Mouse (Mus musculus): ENCODE results near the gene Ankdd1a. TPM values are rescaled to one million over a fixed set of nuclear protein-coding genes. Genes with fewer than 3 reads are reported as not detected.

The Ankdd1a gene
- total and polyA plus RNA-seq, 3 experiments = not detected

DNA sequence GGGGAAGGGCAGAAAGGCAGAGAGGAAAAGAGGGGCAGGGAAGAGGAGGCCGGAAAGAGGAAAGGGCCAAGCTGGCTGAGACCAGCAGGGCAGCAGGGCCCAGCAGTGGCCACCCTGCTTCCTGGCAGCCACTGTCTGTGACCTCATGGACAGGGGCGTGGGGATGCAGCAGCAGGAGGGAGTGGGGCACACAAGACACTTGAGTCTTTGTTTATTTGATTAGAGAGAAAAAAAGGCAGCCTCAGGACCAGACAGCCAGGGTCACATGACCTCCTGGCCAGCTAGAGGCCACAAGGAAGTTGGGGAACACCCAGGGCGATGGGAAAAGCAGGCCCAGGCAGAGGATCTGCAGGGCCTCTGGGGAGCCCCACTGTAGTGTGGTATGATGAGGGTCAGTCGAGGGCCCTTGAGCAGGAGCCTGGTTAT, 42.1 kb upstream of the Ankdd1a start:
- Histone ChIP-seq H3K4me1 (ENCODE audit: control insufficient read depth in 1 of 2, insufficient read depth in 2 of 2) (peaks cover 3 to 37% of the 10 kb centered on the region in 2 experiments), H3K27ac (ENCODE audit: insufficient read depth, low read depth) (no peak overlapping the region), H3K9me3 (replicated peaks; ENCODE audit: low read length) (no peaks in the 10 kb centered on the region), H3K4me3 (replicated peaks in 1 of 3; ENCODE audit: low read depth in 2 of 3, low read length in 2 of 3, poor library complexity in 1 of 3) (no peak overlapping the region), H3K27me3 (replicated peaks) (no peaks in the 10 kb centered on the region), H3K79me2 (replicated peaks; ENCODE audit: control insufficient read depth, extremely low read depth, insufficient read depth, poor library complexity, severe bottlenecking) (no peaks in the 10 kb centered on the region), H3K4me2 (ENCODE audit: insufficient read depth, low read depth, poor library complexity, severe bottlenecking) (no peak overlapping the region), H3K36me3 (replicated peaks in 1 of 2; ENCODE audit: control insufficient read depth in 1 of 2, insufficient read depth in 1 of 2, low read length in 1 of 2) (peaks cover 90 to 100% of the 10 kb centered on the region in 2 experiments), H3K9ac (ENCODE audit: insufficient read depth, low read depth) (no peak overlapping the region)
- TF ChIP-seq USF2 (conservative IDR thresholded peaks at IDR 0.05; ENCODE audit: low read depth, low read length) = no peak
- no peak for TF ChIP-seq TBP (conservative IDR thresholded peaks at IDR 0.05; ENCODE audit: low read depth, low read length)
- TF ChIP-seq GABPA (IDR thresholded peaks at IDR 0.05; ENCODE audit: insufficient replicate concordance, low read depth, low read length) = no peak
- TF ChIP-seq RAD21 (IDR thresholded peaks at IDR 0.05; ENCODE audit: low read depth, low read length) = no peak
- no peak for TF ChIP-seq MEF2A (IDR thresholded peaks at IDR 0.05; ENCODE audit: borderline replicate concordance, low read depth, low read length)
- no peak for TF ChIP-seq ZMIZ1 (IDR thresholded peaks at IDR 0.05; ENCODE audit: low read depth, low read length)
- no peak for TF ChIP-seq JUND (conservative IDR thresholded peaks at IDR 0.05; ENCODE audit: low read depth, low read length)
- no peak for TF ChIP-seq MAZ (IDR thresholded peaks at IDR 0.05; ENCODE audit: low read depth, low read length)
- no peak for TF ChIP-seq JUN (IDR thresholded peaks at IDR 0.05; ENCODE audit: insufficient read depth, low read depth, low read length)
- no peak; the same call in 1 of the 2 replicates for TF ChIP-seq USF1 (IDR thresholded peaks at IDR 0.05; ENCODE audit: low read depth, low read length)
- TF ChIP-seq HCFC1 (IDR thresholded peaks at IDR 0.05; ENCODE audit: low read depth, low read length) = no peak
- no peak for TF ChIP-seq ZC3H11A (IDR thresholded peaks at IDR 0.05; ENCODE audit: low read depth, low read length)
- no peak for DNase-seq (ENCODE audit: extremely low read depth)
- dilution Hi-C loops (cut with MboI; ENCODE audit: extremely low pct_ligation_motif_present, extremely low pct_unique_long_range_greater_than_20kb, low sequenced_read_pairs) (no loop called here), in situ Hi-C loops (cut with MboI; ENCODE audit: low pct_ligation_motif_present, low pct_unique_long_range_greater_than_20kb, low sequenced_read_pairs) (no loop called here)

DNA sequence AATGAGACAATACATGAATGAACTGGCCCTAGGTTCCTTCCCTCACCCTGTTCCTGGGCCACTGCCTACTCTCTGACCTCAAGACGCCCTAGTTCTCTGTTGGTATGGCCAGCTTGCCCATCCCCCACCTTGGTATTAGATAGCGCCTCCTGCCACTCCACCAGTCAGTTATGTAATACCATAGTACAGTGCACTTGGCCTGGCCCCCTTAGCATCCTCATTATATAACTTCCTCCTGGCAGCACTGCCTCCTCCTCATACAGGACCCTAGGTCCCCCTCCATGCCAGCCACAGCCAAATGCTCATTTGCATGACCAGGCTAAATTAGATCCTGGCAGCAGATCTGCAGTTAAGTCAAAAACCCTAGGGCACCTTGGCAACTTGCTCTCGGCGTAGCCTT, 41.0 kb upstream of the Ankdd1a start:
- DNase-seq (ENCODE audit: extremely low read depth) = no peak
- in situ Hi-C loops (cut with MboI; ENCODE audit: low pct_ligation_motif_present, low pct_unique_long_range_greater_than_20kb, low sequenced_read_pairs) = no loop called here
- peaks cover 3 to 46% of the 10 kb centered on the region in 2 experiments for H3K4me1 ChIP-seq (ENCODE audit: control insufficient read depth in 1 of 2, insufficient read depth in 2 of 2)
- H3K9ac ChIP-seq (ENCODE audit: insufficient read depth, low read depth) = no peak overlapping the region
- H3K4me2 ChIP-seq (ENCODE audit: insufficient read depth, low read depth, poor library complexity, severe bottlenecking) = no peak overlapping the region
- peaks cover 90 to 100% of the 10 kb centered on the region in 2 experiments for H3K36me3 ChIP-seq (replicated peaks in 1 of 2; ENCODE audit: control insufficient read depth in 1 of 2, insufficient read depth in 1 of 2, low read length in 1 of 2)
- no peaks in the 10 kb centered on the region for H3K79me2 ChIP-seq (replicated peaks; ENCODE audit: control insufficient read depth, extremely low read depth, insufficient read depth, poor library complexity, severe bottlenecking)
- no peak overlapping the region for H3K4me3 ChIP-seq (replicated peaks in 1 of 3; ENCODE audit: low read depth in 2 of 3, low read length in 2 of 3, poor library complexity in 1 of 3)
- no peaks in the 10 kb centered on the region for H3K27me3 ChIP-seq (replicated peaks)
- no peaks in the 10 kb centered on the region for H3K9me3 ChIP-seq (replicated peaks; ENCODE audit: low read length)
- no peak overlapping the region for H3K27ac ChIP-seq (ENCODE audit: insufficient read depth, low read depth)
- no peak for TF ChIP-seq CTCF (conservative IDR thresholded peaks at IDR 0.05 in 1 of 2, IDR thresholded peaks at IDR 0.05 in 1 of 2; ENCODE audit: low read depth in 2 of 2, low read length in 2 of 2)
- no peak for TF ChIP-seq JUN (IDR thresholded peaks at IDR 0.05; ENCODE audit: insufficient read depth, low read depth, low read length)
- TF ChIP-seq MAZ (IDR thresholded peaks at IDR 0.05; ENCODE audit: low read depth, low read length) = no peak
- TF ChIP-seq ZKSCAN1 (IDR thresholded peaks at IDR 0.05; ENCODE audit: borderline replicate concordance, low read depth, low read length) = no peak
- no peak for TF ChIP-seq TBP (conservative IDR thresholded peaks at IDR 0.05; ENCODE audit: low read depth, low read length)
- no peak for TF ChIP-seq ZC3H11A (IDR thresholded peaks at IDR 0.05; ENCODE audit: low read depth, low read length)
- TF ChIP-seq KAT2A (IDR thresholded peaks at IDR 0.05; ENCODE audit: insufficient replicate concordance, low read length) = no peak
- no peak for TF ChIP-seq MAFK (IDR thresholded peaks at IDR 0.05; ENCODE audit: insufficient replicate concordance, low read length)
- no peak for TF ChIP-seq NELFE (IDR thresholded peaks at IDR 0.05; ENCODE audit: low read depth, low read length)
- TF ChIP-seq POLR2A (IDR thresholded peaks at IDR 0.05; ENCODE audit: low read depth, low read length) = no peak
- no peak for TF ChIP-seq JUND (conservative IDR thresholded peaks at IDR 0.05; ENCODE audit: low read depth, low read length)
- no peak for TF ChIP-seq RCOR1 (conservative IDR thresholded peaks at IDR 0.05; ENCODE audit: low read depth, low read length)
- TF ChIP-seq CHD1 (IDR thresholded peaks at IDR 0.05; ENCODE audit: low read depth, low read length) = no peak
- TF ChIP-seq MYC (IDR thresholded peaks at IDR 0.05; ENCODE audit: low read depth, low read length) = no peak
- dilution Hi-C loops (cut with MboI; ENCODE audit: extremely low pct_ligation_motif_present, extremely low pct_unique_long_range_greater_than_20kb, low sequenced_read_pairs) = no loop called here

All from CH12.LX (cell line).